Mouse (Mus musculus): ENCODE measurements at regions not wholly inside any gene's neighbourhood (a gene's known extent, or its start where the extent isn't known, plus 50 kb on each side); places are given as distances from the start of the nearest gene placed in this dataset.
A peak's percentile ranks its signal among the peaks of the same experiment; 100 is the strongest.

DNA sequence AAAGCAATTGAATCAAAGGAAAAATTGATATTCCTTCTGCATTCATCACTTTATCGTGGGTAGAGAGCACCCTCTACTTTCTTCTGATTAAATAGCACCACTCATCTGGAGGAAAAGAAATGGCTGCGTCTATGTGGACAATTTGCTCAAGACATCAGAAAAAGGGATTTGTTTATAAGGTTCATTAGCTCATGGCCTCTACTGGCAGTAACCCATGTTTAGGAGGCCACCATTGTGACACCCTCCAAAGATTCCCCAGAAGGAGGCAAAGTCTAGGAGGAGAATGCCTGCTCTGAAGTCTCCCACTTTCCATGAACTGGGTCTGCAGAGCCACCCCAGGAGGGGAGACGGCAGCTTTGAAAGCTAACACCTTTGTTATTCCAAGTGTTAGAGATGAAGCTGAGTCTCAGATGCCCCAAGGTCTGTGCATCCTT is 147.2 kb upstream of the Plscr5 start:
- no peak for DNase-seq

DNA sequence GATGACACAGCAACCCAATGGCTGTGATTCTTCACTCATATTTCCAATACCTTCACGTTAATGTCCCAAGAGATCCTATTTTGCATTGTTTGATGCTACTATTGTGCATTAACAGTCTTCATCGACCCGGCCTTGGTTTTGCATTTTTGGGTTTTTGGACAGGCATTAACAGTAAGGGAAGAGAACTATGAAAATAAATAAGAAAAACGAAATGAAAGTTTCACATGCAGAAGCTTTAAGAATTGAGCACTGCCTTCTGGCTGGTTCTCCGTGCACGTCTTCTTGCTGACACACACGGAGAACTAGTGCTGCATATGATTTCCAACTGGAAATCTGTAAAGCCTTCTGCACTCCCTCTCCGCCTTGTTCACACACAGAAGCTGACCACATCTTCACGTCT is 148.6 kb upstream of the Plscr5 start:
- no peak for DNase-seq

DNA sequence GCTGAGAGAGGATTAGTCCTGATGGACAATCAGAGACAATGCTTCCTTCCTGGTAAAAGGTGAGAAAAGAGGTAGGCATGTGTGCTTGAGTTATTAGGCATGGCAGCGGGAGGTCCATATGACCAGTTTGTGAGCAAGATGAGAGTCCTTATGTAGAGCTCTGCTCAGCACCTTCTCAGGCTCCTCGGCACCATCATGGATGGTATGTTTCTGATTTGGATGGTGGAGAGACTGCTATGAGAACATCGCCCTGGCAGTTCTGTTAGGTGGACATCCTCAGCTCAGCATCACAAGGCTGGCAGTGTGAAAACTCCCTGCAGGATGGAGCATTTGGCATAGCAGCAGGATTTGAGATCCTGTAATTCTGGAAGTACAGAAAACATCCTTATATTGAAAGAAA is 176.2 kb upstream of the Plscr5 start:
- no peak for DNase-seq

DNA sequence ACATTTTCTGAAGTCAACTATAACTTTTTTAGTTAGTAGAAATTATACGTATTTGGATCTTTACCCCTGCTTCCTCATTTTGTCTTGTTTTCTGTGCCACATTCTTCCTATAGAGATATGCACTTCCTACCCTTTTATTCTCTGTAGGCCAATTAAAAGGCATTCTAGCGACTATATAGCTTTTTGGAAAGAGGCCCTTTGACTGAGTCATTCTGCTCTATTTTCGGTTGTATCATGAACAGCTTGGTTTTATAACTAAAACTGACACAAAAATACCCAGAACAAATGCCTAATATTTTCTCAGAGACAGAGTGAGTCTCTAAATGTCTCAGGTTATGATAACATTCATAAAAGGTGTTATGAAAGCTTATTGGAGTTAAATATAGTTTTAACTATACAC is 176.8 kb upstream of the Plscr5 start:
- DNase-seq, result no peak

DNA sequence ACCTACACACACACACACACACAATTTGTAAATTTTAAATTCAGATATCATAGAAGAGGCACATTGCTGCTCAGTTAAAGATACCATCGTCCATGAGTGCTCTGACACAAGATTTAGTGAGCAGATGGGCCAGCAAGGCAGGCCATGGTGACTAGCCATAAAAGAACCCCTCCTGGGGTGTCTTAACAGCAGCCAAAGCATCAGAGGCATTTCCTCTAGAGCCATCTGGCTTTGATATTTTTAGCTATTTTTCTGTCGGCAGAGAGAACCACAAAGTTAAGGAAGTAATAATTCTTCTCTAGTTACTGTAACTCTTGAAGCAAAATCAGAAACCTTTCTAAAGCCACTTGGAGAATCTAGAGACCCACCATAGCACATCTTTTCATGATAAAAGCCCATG is 204.5 kb upstream of the Plscr5 start:
- DNase-seq, result peak; percentile 19

DNA sequence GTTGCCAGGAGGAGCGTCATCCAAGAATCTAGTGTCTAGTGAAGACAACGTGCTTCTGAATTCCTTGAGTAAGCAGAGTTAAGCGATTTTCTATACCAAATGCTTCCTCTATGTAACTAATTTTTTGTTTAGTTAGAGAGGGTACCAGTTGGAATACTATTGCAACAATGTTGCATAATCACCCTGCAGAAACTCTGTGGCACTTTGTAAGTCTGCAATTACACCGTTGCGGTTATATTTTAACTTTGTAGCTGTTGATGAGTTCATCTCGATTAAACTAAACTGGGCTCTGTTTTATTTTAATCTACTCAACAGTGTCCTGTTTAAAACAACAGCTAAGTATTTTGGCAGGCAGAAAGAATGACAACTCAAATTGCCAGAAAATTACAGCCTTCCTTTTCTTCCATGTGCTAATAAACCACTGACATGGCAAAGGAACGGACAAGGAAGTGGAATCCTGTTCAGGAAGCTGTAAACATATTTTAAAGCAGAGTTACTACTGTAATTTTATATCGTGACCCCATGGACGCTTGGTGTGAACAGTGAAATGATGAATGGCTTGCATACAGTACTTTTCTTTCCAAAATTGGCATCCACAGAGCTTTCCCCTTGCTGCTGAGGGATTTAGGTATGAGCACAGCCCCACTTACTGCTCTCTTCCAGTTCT is 210.6 kb upstream of the Plscr5 start:
- DNase-seq, result no peak

DNA sequence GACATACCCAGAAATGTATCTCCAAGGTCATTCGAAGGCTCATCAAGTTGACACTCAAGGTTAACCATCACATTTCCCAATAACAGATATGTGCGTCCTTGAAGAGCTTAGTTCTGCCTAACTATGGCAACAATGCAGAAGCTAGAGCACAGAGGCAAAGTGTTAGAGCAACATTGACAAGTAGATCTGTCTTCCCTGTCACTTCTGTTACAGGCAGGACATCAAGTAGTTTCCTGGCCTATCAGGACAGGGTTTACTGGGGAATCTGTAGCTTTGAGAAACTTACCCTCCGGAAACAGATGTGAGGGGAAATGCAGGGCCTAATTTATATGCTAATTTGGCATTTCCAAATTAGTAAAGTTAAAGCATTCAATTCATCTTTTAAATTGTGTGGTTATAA is 211.2 kb upstream of the Plscr5 start:
- DNase-seq, result no peak

DNA sequence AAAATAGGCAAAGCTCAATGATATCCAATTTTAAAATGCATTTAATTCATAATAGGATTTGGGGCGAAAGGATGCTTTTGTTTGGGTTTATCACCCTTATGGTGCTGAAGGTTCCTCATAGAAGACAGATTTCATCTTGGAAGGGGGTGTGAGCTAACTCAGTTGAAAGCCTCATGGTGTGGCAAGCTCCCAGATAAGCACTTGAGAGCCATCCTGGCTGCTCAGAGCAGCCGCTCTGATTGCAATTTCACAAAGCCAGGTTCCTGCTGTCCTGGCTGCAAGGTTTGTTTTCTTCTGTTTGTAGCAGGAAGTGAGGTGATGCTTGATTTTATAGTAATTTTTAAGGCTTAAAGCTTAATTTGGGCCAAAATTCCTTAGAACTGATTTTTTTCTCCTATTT is 228.7 kb upstream of the Plscr5 start:
- DNase-seq, result no peak

DNA sequence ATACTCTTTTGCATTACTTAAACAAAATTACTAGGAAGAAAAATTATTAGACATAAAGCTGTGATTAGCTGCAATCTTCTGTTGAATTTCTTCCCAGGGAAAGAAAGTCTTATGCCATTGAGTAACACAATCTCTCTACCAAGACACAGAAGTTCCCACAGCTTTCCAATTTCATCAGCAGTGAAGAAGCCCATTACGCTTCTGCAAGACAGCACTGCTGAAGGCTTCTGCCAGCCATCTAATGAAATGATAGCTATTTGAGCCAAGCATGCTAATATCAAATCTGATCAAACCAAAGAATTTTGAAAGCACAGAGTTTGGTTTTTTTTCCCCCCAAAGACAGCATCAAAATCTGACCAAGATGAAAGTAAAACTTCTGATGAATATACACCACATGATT is 230.0 kb upstream of the Plscr5 start:
- DNase-seq, result no peak

DNA sequence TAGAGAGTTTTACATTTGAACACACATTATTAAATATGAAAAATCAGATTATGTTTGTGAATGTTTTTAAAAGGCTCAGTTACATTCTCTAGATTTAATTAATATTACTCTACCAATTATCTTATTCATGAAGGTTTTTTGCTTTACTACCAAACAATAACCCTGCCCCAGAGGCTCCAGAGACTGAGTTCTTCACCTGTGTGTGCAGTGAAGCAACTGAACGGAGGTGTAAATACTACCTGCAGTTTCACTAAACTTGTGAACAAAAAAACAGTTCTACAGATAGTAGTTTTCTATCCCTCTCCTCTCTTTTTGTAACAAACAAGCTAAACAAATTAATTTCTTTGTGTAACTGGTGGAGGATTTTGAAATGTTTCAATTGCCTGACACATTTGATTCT is 231.1 kb upstream of the Plscr5 start:
- no peak for DNase-seq

DNA sequence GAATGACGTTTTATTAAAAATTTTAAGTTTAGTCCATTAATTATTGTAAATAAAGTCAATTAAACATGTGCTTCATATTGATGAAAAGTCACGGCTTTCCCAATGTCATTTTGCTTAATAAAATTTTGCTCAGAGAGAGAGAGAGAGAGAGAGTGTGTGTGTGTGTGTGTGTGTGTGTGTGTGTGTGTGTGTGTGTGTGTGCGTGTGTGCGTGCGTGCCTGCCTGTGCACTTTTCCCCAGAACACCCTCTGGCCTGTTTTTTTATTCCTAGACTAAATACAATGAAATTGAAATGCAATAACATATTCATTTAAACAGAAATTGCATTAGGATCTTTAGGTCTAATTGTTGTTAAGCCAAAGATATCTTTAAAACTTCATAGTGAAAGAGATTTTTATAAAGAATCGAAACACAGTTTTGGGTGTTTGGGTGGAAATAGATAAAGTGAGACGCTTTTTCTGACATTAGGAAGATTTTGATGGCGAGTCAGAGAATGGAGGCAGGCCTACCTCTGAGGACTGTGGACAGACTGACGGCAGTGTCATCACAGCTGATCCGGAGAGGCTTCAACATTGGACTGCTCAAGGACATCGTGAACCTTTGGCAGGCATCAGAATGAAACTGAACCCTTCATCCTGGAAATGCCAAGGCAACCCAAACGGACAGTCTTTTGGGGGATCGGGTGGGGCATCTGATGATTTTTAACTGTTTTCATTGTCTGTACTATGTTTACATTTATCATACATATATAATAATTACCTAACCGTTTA is 232.0 kb upstream of the Plscr5 start:
- DNase-seq, result no peak

DNA sequence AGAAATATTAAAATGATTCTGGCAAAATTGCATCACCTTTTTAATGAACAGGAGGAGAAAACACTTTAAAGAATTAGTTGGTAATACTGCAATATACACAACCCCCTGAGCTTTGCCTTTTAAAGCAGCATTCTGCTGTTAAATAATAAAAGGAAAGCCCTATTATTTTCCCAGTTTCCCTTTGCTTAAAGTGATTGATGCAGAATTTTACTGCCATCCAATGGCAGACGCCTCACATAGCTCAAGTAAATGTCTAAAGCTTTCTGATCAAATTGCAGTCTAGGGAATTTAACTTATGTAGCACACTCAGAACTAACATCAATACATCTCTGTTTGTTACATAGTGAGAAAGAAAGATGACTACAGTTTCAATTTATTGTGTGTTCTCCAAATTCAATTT is 233.1 kb upstream of the Plscr5 start:
- no peak for DNase-seq

DNA sequence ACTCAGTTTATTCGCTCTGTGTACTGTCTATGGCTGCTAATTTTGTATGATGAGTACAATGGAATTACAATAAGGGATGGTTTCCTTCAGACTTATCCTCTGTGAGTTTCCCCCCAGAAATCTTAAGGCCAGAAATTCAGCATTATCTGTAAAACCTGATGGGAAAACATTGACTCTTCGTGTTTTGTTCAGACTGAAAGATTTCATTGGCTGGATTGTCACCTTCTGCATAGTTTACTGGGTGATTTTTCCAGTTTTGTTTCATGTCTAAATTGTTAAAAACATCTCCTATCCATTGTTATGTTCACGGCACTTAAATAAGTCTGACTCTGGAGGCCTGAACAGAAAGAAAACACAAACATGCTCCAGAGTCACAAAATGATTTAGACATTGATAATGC is 233.7 kb upstream of the Plscr5 start:
- DNase-seq, result no peak

DNA sequence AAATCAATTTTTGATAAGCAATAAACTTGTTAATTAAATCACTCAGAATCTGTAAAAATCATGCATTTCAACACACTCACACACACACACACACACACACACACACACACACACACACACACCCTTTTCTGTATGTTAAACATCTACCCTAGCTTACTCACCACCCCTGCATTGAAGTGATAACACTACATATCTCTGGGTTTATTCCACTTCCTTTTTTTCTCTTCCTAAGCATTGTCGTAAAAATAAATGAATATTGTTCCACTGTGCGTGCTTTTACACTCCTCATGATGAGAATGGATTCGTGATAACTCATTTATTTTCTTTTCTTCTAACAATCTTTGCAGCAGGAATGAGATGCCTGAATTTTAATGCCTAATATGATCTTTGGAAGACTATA is 234.3 kb upstream of the Plscr5 start:
- DNase-seq, result no peak

DNA sequence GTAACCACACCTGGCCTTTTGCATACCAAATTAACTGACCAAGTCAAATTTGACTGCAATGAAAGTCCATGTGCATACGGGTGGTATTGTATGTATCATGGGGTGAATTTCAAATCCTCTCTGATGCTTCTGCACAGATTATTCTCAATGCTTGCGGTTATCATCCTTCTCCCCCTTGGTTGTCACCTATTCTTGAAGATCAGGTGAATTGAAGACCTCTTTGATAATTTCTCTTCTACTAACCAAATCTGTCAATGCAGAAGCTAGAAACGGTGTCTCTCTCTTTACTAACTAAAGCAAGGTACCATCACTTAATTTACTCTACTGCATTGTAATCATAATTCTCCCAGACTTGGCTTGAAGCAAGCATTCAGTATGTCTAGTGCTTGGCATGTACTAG is 235.7 kb upstream of the Plscr5 start:
- no peak for DNase-seq

DNA sequence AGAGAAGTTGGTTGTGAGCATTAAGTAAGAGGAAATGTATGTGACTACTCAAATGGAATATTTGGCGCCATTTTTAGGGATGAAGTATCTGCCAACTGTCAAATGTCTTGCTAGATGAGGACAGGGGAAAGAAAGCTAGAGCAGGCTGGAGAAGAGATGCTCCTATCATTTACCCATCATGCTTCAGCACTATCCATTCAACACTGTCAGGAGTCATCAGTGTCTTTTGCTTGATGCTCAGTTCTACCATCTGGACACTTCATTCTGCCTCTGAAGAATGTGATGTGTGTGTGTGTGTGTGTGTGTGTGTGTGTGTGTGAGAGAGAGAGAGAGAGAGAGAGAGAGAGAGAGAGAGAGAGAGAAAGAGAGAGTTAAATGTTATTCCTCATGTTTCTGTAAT is 244.0 kb upstream of the Plscr5 start:
- no peak for DNase-seq

DNA sequence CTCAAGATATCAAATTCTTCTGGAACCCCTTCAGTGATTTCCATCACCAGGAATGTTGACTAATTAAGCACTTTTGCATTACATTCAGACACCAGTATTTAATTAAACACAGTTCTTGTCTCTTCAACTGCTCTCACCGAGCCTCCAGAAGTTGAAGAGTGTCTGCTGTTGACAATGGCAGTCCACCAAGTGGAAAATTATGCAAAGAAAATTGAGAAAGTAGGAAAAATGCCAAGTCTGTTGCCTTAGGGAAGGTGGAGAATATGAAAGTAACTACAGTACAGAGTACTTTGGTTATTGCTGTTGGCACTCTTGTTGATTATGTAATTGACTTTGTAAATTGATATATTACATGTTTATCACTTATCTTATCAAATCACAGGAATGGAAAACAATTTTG is 250.7 kb upstream of the Plscr5 start:
- DNase-seq, result no peak

DNA sequence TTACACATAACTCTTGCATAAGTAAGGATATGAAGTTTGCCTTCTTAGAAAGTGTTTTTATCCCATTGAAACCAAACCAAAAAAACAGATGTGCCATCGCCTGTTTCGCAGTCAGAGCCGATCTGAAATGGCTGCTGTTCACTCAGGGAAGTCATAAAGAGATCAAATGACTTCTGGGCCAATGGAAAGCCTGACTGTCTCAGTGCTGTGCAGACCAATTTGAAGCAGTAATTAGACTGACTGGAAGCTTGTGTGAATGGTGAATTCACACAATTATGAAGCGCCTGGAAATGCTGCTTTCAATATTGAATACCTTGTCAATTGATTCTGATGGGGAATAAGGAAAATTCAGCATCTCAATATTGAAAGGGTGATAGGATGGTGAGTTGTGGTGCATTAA is 254.0 kb upstream of the Plscr5 start:
- no peak for DNase-seq

DNA sequence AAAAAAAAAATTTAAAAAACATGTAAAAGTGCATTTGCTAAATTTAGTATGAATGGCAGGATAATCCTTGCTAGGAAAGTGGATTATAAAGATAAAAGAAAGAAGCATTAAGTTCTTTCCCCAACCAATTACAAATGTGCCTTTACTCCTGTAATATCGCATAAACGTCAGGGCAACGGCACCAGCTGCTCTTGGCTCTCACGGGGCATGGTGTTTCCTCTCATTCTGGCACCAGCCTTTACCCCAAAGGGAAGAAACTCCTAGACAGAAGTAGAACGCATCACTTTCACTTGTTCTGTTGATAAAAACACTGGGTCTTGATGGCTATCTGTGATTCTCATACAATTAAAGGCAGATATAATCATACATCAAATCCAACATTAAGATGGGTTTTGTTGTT is 288.7 kb upstream of the Plscr5 start:
- no peak for DNase-seq

DNA sequence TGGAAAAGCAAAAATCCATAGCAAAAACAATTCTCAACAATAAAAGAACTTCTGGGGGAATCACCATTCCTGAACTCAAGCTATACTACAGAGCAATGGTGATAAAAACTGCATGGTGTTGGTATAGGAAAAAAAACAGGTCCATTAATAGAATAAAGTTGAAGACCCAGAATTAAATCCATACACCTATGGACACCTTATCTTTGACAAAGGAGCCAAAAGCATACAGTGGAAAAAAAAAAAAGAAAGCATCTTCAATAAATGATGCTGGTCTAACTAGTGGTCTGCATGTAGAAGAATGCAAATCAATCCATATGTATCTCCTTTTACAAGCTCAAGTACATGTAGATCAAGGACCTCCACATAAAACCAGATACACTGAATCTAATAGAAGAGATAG is 291.8 kb upstream of the Plscr5 start:
- no peak for DNase-seq

DNA sequence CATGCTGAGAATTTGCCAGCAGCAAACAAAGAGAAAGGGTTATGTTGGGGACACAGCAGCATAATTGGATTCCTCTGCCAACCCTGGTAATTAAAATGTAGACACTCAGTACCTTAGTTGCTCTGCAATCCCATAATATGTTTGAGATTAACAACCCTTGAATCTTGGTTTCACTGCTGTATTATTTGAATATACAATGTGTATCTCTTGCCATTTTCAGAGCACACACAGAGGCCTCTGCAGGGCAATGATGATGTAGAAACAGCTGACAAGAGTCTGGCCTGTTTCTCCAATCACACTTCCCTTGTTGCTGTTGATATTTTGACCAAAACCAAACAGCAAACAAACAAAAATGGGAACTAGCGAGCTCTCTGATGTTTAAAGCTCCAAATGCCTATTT is 315.9 kb upstream of the Plscr5 start:
- DNase-seq, result no peak

DNA sequence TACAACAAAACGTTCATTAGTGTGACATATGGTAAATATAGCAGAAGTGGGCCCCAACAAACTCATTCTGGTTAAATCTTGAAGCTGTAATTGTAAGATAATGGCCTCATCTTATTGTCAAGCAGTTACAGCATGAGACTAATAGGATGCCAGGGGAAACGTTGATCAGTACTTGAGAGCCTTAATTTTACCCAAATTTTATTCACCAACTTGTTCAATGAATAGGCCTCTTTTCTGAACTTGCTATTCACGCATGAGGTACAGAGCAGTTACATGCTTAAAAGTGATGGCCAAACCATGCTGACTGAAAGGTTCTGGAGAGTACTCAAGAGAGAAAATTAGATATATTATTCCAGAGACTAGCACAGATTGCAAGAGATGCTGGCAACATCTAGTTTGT is 361.2 kb upstream of the Plscr5 start:
- no peak for DNase-seq

DNA sequence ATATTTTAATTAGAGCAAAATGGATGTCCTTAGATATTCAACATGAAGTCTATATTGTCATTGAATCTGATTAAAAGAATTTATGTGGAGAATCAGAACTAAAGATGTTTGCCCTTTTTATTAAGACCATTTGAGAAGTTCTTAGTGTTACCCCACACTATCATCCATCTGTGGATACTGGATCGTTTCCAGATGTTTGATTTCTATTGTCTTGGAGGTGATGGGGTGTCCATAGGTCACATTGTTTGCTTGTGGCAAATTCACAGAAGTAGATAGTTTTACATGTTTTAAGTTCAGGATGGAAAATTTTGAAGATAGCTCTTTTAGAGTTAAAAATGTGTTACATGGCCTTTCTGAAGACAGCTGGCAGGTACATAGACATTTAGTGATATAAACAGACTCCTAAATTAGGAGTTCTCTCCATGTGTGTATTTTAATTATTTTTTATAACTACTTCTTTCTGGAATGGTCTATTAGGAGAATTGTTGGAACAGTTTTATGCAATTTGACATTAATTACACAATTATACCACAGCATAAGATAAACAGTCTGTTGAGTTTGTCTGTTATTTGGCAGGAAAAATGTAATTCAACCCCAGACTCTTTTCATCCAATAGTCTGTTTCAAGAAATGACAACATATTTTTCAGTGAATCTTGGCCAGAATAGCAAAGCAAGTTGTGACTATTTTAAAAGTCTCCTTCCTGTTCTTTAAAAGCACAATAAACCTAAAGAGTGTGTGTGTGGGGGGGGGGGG is 368.8 kb upstream of the Plscr5 start:
- no peak for DNase-seq

Measured in kidney, postnatal 10 days (tissue).